ENCODE assay signal across 9 mouse cellular contexts in the genomic region with DNA sequence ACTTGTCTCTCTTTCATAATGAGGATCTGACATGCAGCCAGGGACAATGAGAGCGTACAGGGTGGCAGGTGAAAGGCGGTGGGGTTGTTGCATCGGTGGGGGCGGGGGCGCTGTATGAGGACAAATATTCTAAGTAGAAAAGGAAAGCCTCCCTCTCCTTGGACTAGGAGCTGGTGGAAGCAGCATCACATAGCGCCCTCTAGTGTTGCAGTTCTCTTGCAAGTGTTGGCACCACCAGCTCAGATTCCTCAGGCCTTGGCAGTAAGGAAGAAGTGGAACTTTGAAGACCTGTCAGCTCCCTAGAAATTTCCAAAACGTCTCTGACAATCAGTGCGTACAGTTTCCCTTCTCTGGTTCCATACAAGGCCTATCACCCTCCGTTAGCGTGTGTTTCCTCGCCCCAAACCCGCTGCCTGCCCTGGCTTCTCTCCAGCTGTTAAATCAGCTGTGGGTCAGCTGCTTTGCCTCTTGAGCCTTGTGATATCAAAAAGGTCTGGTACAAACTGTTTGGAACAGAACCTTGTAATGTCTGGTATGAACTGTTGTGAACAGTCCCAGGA.
DNase-seq lines count a peak whose midpoint lies in the region; ATAC-seq and TF ChIP-seq lines count a peak whose summit lies in the region.
"Had no signal": no experiment of that assay in that cellular context is flagged by ENCODE, and none has a peak within 500 bp of the region (broad histone marks: within the 10 kb centered on the region; RNA-seq: fewer than 3 reads in every experiment).

No protein-coding gene starts in this region.

- no peaks in the 10 kb centered on the region for H3K36me3 ChIP-seq in neural tube, embryonic 11.5 days (ENCODE audit: control insufficient read depth, insufficient read depth, low read length)
- H3K36me3 ChIP-seq: embryonic facial prominence, embryonic 15.5 days had no signal

- DNase-seq in urinary bladder, postnatal 14 days (ENCODE audit: low spot score) = peak; percentile 44
- DNase-seq in urinary bladder, adult 18-20 months (ENCODE audit: low spot score in 2 of 2) = no peak
- DNase-seq in cerebellum, adult 8-10 months = peak; percentile 57
- DNase-seq in gastrocnemius, adult 8-10 months (ENCODE audit: low spot score in 2 of 2) = peak; percentile 4 to 10
- DNase-seq in layer of hippocampus, adult 2 months (ENCODE audit: low spot score in 2 of 2) = peak; percentile 26 to 65
- DNase-seq in neural tube, embryonic 11.5 days (ENCODE audit: low spot score) = peak; percentile 36
- no peak for DNase-seq in Muller cell, postnatal 12 days (ENCODE audit: inconsistent ontology term)

- no peak overlapping the region for H3K27ac ChIP-seq in layer of hippocampus, adult 2 months
- H3K27ac ChIP-seq in neural tube, embryonic 11.5 days (ENCODE audit: low read depth, low read length) = no peak overlapping the region
- H3K27ac ChIP-seq: embryonic facial prominence, embryonic 15.5 days; macrophage had no signal

- H3K9me3 ChIP-seq in neural tube, embryonic 11.5 days (ENCODE audit: control insufficient read depth, low read length) = no peaks in the 10 kb centered on the region
- H3K9me3 ChIP-seq: embryonic facial prominence, embryonic 15.5 days had no signal

- H3K4me2 ChIP-seq in neural tube, embryonic 11.5 days (ENCODE audit: low read depth) = no peak overlapping the region
- H3K4me2 ChIP-seq: embryonic facial prominence, embryonic 15.5 days had no signal

- peak; percentile 80 for TF ChIP-seq CTCF in layer of hippocampus, adult 2 months (conservative IDR thresholded peaks at IDR 0.05)

- no peaks in the 10 kb centered on the region for H3K27me3 ChIP-seq in neural tube, embryonic 11.5 days (ENCODE audit: control insufficient read depth, insufficient read depth, low read length)
- H3K27me3 ChIP-seq: embryonic facial prominence, embryonic 15.5 days had no signal

- no peak overlapping the region for H3K4me3 ChIP-seq in layer of hippocampus, adult 2 months
- no peak overlapping the region for H3K4me3 ChIP-seq in neural tube, embryonic 11.5 days (ENCODE audit: low read depth, low read length)
- H3K4me3 ChIP-seq: embryonic facial prominence, embryonic 15.5 days had no signal

- H3K9ac ChIP-seq in neural tube, embryonic 11.5 days (ENCODE audit: low read length) = no peak overlapping the region
- H3K9ac ChIP-seq: embryonic facial prominence, embryonic 15.5 days had no signal

- WGBS in neural tube, embryonic 11.5 days = 65% methylated on average over 12 of the region's 12 CpGs

- no peak for ATAC-seq in neural tube, embryonic 11.5 days (ENCODE audit: insufficient read depth, low FRiP score, low TSS enrichment)

- H3K4me1 ChIP-seq in neural tube, embryonic 11.5 days (ENCODE audit: control insufficient read depth, insufficient read depth, low read length) = no peaks in the 10 kb centered on the region
- H3K4me1 ChIP-seq: embryonic facial prominence, embryonic 15.5 days had no signal

Comparison
In these comparisons a context has a peak if more than half of its experiments do, and no peak if none do; other contexts are left out.
1. DNase-seq: peak in urinary bladder, postnatal 14 days (single experiment), cerebellum, adult 8-10 months (single experiment), gastrocnemius, adult 8-10 months (2 of 2), layer of hippocampus, adult 2 months (2 of 2) and neural tube, embryonic 11.5 days (single experiment); none in urinary bladder, adult 18-20 months (0 of 2) and Muller cell, postnatal 12 days (single experiment).